Mouse (Mus musculus): ENCODE measurements at regions not wholly inside any gene's neighbourhood (a gene's known extent, or its start where the extent isn't known, plus 50 kb on each side); places are given as distances from the start of the nearest gene placed in this dataset.

DNA sequence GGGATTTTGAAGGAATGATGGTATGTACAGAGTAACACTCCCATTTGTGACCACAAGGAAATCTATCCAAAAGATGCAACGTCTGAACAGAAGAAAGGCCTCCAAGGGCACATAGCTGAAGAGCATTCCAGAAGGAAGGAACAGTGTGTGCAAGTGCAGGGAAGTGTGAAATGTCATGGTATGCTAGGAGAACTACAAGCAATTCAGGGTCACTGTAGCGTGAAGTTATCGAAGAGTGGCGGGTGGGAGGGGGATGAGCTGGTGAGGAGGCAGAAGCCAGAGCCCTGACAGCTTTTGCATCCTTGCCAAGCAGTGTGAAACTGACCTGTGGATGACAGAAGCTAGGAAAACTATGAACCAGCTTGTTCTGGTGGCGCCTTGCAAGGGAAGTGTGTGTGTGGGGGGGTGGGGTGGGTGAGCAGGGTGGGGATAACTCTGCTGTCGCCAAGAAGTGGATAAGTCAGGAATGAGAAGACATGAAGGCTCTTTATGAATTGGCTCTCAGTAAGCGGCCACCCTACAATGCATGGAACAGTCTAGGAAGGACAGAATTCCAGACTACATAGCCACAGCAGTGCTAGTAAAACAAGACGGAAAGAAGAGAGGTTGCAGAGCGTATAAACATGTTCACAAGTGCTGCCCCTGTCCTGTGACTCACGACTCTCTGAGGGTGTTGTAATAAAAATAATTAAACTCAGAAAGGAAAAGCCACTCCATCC lies 179.3 kb upstream of the Acvr2a start:
- no peak for DNase-seq
- Histone ChIP-seq H3K79me2 (replicated peaks; ENCODE audit: control insufficient read depth, insufficient read depth, low read length) (no peaks in the 10 kb centered on the region), H3K27ac (no peak overlapping the region), H3K27me3 (ENCODE audit: control insufficient read depth, insufficient read depth, low read length) (no peaks in the 10 kb centered on the region), H3K36me3 (ENCODE audit: control insufficient read depth, insufficient read depth, low read length) (no peaks in the 10 kb centered on the region), H3K4me3 (no peak overlapping the region), H3K9ac (ENCODE audit: low read depth, low read length) (no peak overlapping the region), H3K4me1 (ENCODE audit: control insufficient read depth, insufficient read depth, low read length) (no peaks in the 10 kb centered on the region)
- 64% methylated on average over 10 of the region's 10 CpGs for WGBS
- TF ChIP-seq EP300 (IDR thresholded peaks at IDR 0.05; ENCODE audit: insufficient read depth, low read depth, low read length), result no peak
- TF ChIP-seq CTCF (IDR thresholded peaks at IDR 0.05), result no peak
- no peak for TF ChIP-seq POLR2A (IDR thresholded peaks at IDR 0.05; ENCODE audit: insufficient read depth, low read depth, low read length)
- intact Hi-C loops (cut with DNase I), result no loop called here

DNA sequence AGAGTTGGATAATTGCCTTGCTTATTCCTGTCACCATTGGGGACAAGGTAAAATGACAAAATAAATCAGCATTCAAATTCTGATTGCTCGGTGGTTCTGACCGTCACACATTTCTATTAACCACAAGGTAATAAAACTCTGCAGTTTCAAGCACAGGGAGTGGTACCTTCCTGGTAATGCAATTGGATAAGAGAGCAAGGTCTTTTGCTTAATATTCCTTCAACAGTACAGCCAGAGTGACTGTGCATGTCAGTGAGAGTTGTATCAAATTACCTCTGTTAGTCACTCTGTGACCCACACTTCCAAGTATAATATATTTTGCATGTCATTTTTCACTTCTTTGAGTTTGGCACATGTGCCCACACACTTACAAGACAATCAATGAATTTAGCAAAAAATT lies 177.8 kb upstream of the Acvr2a start:
- intact Hi-C loops (cut with DNase I), result no loop called here
- WGBS, result 84% methylated on average over 2 of the region's 2 CpGs
- TF ChIP-seq CTCF (IDR thresholded peaks at IDR 0.05) (no peak), POLR2A (IDR thresholded peaks at IDR 0.05; ENCODE audit: insufficient read depth, low read depth, low read length) (no peak), EP300 (IDR thresholded peaks at IDR 0.05; ENCODE audit: insufficient read depth, low read depth, low read length) (no peak)
- no peak overlapping the region for H3K9ac ChIP-seq (ENCODE audit: low read depth, low read length)
- H3K27ac ChIP-seq, result no peak overlapping the region
- H3K36me3 ChIP-seq (ENCODE audit: control insufficient read depth, insufficient read depth, low read length), result no peaks in the 10 kb centered on the region
- no peak for DNase-seq
- H3K4me1 ChIP-seq (ENCODE audit: control insufficient read depth, insufficient read depth, low read length), result no peaks in the 10 kb centered on the region
- no peak overlapping the region for H3K4me3 ChIP-seq
- no peaks in the 10 kb centered on the region for H3K27me3 ChIP-seq (ENCODE audit: control insufficient read depth, insufficient read depth, low read length)
- no peaks in the 10 kb centered on the region for H3K79me2 ChIP-seq (replicated peaks; ENCODE audit: control insufficient read depth, insufficient read depth, low read length)

DNA sequence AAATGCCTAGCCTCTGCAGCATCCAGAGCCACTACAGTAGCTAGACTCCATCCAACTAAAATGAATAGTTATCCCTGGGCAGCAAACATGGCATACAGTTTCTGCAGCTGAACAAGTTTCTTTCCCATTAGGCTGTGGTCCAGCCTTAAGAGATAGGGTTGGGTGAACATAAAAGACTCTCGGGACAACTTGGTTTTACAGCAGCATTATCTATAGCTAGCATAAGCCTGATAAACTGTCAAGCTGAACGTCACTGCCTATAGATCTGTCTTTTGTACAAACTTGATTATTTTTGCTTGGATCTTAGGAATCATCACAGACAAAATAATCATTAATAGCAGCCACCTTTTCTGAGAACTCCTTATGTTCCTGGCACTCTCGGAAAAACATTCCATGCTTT lies 169.8 kb upstream of the Acvr2a start:
- 52% methylated on average over 3 of the region's 3 CpGs for WGBS
- Histone ChIP-seq H3K4me3 (no peak overlapping the region), H3K36me3 (ENCODE audit: control insufficient read depth, insufficient read depth, low read length) (no peaks in the 10 kb centered on the region), H3K79me2 (replicated peaks; ENCODE audit: control insufficient read depth, insufficient read depth, low read length) (no peaks in the 10 kb centered on the region), H3K27me3 (ENCODE audit: control insufficient read depth, insufficient read depth, low read length) (no peaks in the 10 kb centered on the region), H3K4me1 (ENCODE audit: control insufficient read depth, insufficient read depth, low read length) (no peaks in the 10 kb centered on the region), H3K9ac (ENCODE audit: low read depth, low read length) (no peak overlapping the region), H3K27ac (no peak overlapping the region)
- intact Hi-C loops (cut with DNase I), result no loop called here
- DNase-seq, result no peak
- TF ChIP-seq CTCF (IDR thresholded peaks at IDR 0.05) (no peak), EP300 (IDR thresholded peaks at IDR 0.05; ENCODE audit: insufficient read depth, low read depth, low read length) (no peak), POLR2A (IDR thresholded peaks at IDR 0.05; ENCODE audit: insufficient read depth, low read depth, low read length) (no peak)

DNA sequence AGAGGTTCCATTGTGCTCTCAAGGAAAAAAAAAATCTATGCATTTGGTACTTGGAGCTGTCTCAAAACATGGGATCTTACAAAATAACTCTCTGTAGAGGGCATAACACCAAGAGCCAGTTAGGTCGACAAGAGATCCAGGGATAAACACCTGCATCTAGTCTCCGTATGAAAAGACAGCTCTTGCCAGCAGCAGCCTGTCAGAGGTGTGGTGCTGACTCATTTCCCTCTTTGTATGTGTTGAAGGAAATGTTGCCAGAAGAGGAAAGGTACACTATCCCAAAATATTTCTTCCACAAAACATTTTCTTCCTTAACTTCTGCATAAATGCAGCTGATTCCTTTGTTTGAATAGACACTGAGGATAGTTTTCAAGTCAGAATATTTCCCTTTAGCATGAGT lies 163.6 kb upstream of the Acvr2a start:
- Histone ChIP-seq H3K9ac (ENCODE audit: low read depth, low read length) (no peak overlapping the region), H3K27me3 (ENCODE audit: control insufficient read depth, insufficient read depth, low read length) (no peaks in the 10 kb centered on the region), H3K27ac (peak overlapping the region; percentile 57), H3K36me3 (ENCODE audit: control insufficient read depth, insufficient read depth, low read length) (no peaks in the 10 kb centered on the region), H3K79me2 (replicated peaks; ENCODE audit: control insufficient read depth, insufficient read depth, low read length) (no peaks in the 10 kb centered on the region), H3K4me3 (no peak overlapping the region), H3K4me1 (ENCODE audit: control insufficient read depth, insufficient read depth, low read length) (peaks cover 2% of the 10 kb centered on the region)
- DNase-seq, result peak in 1 of 2 experiments; percentile 9
- TF ChIP-seq POLR2A (IDR thresholded peaks at IDR 0.05; ENCODE audit: insufficient read depth, low read depth, low read length) (no peak), EP300 (IDR thresholded peaks at IDR 0.05; ENCODE audit: insufficient read depth, low read depth, low read length) (no peak), CTCF (IDR thresholded peaks at IDR 0.05) (no peak)
- intact Hi-C loops (cut with DNase I), result no loop called here
- WGBS, result 25% methylated on average over 2 of the region's 2 CpGs

DNA sequence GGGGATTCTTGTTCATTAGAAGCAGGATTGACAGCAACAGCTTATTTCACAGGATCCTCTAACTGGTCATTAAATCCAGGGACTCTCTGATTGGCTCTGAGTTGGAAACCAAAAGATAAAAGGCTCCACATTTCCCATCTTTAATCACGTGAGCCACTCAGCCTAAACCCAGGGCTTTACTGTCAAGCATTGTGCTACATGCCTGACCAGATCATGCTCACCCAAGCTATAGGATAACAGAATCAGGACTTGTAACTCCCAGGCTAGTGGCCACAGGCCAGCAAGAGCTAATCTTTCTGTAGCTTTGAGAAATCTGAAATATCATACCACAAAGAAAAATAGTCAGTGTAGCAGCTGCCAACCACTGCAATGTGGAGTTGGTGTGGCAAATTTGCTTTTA lies 152.7 kb upstream of the Acvr2a start:
- H3K79me2 ChIP-seq (replicated peaks; ENCODE audit: control insufficient read depth, insufficient read depth, low read length), result no peaks in the 10 kb centered on the region
- no peak overlapping the region for H3K27ac ChIP-seq
- H3K36me3 ChIP-seq (ENCODE audit: control insufficient read depth, insufficient read depth, low read length), result no peaks in the 10 kb centered on the region
- DNase-seq, result no peak
- H3K9ac ChIP-seq (ENCODE audit: low read depth, low read length), result no peak overlapping the region
- WGBS, result 65% methylated on average over 1 of the region's 1 CpGs
- no peaks in the 10 kb centered on the region for H3K27me3 ChIP-seq (ENCODE audit: control insufficient read depth, insufficient read depth, low read length)
- H3K4me3 ChIP-seq, result no peak overlapping the region
- H3K4me1 ChIP-seq (ENCODE audit: control insufficient read depth, insufficient read depth, low read length), result no peaks in the 10 kb centered on the region
- no peak for TF ChIP-seq CTCF (IDR thresholded peaks at IDR 0.05)
- TF ChIP-seq POLR2A (IDR thresholded peaks at IDR 0.05; ENCODE audit: insufficient read depth, low read depth, low read length), result no peak
- no peak for TF ChIP-seq EP300 (IDR thresholded peaks at IDR 0.05; ENCODE audit: insufficient read depth, low read depth, low read length)
- intact Hi-C loops (cut with DNase I), result no loop called here

DNA sequence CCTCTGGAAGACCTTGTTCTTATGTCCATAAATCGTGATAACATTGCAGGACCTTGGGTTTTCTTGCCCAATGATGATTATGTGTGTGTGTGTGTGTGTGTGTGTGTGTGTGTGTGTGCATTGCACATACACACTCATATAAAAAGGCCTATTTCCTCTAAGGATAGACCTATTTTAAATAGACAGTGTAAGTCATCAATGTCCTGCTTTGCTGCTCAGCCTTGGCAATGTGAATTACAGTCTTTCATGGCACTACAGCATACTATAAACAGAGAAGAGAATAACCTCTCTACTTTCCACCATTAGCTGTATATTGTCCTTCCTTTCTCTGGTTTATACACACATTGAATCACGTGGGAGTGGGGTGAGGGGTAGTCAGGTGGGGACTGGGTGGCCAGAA lies 148.8 kb upstream of the Acvr2a start:
- intact Hi-C loops (cut with DNase I), result no loop called here
- 53% methylated on average over 2 of the region's 2 CpGs for WGBS

More for the DNA sequence above, 148.8 kb upstream of the Acvr2a start:
- H3K4me3 ChIP-seq, result no peak overlapping the region
- TF ChIP-seq CTCF (IDR thresholded peaks at IDR 0.05) (no peak), POLR2A (IDR thresholded peaks at IDR 0.05; ENCODE audit: insufficient read depth, low read depth, low read length) (no peak), EP300 (IDR thresholded peaks at IDR 0.05; ENCODE audit: insufficient read depth, low read depth, low read length) (no peak)
- H3K27ac ChIP-seq, result no peak overlapping the region
- no peaks in the 10 kb centered on the region for H3K36me3 ChIP-seq (ENCODE audit: control insufficient read depth, insufficient read depth, low read length)
- H3K4me1 ChIP-seq (ENCODE audit: control insufficient read depth, insufficient read depth, low read length), result no peaks in the 10 kb centered on the region
- no peak for DNase-seq
- H3K9ac ChIP-seq (ENCODE audit: low read depth, low read length), result no peak overlapping the region
- H3K79me2 ChIP-seq (replicated peaks; ENCODE audit: control insufficient read depth, insufficient read depth, low read length), result no peaks in the 10 kb centered on the region
- no peaks in the 10 kb centered on the region for H3K27me3 ChIP-seq (ENCODE audit: control insufficient read depth, insufficient read depth, low read length)
